Mouse (Mus musculus) heart, adult 9 months (tissue): Measurements from ENCODE around the gene Eif3f.

Experiments
- DNase-seq, 2 experiments: peaks; one replicate each; pipeline ENCODE4 v3.0.0; 2022; ENCODE audit warnings: low spot score in 2 of 2

Eif3f gene

GRCm38 (mm10) chr7:108933794-108934731 is at the start of gene Eif3f:
Gene Eif3f, plus strand, starts transcription at chr7:108934417.
- peak; percentile 98 to 99 for DNase-seq

- no peak for DNase-seq
Measured at GRCm38 (mm10) chr7:108884906-108885305, 49.3 kb upstream of the Eif3f start, which contains the start of gene Olfr518. Gene Olfr518, minus strand, starts transcription at chr7:108885006.

GRCm38 (mm10) chr7:108894320-108894719 is 39.9 kb upstream of the Eif3f start, which contains the start of gene Olfr519:
Gene Olfr519, minus strand, starts transcription at chr7:108894420.
- no peak for DNase-seq

- no peak for DNase-seq
Measured at GRCm38 (mm10) chr7:108903969-108904368, 30.2 kb upstream of the Eif3f start.

GRCm38 (mm10) chr7:108927043-108927442 is 7.2 kb upstream of the Eif3f start:
- DNase-seq = no peak

- no peak for DNase-seq
Measured at GRCm38 (mm10) chr7:108928280-108929188, 5.7 kb upstream of the Eif3f start.

GRCm38 (mm10) chr7:108929726-108930393 is 4.4 kb upstream of the Eif3f start, which contains the start of gene Nlrp10:
Gene Nlrp10, minus strand, starts transcription at chr7:108930178.
- DNase-seq = peak; percentile 15 to 36

GRCm38 (mm10) chr7:108934836-108935235 is 619 bp downstream of the Eif3f start:
- DNase-seq = no peak

- DNase-seq = no peak
Measured at GRCm38 (mm10) chr7:108935411-108935810, 1.2 kb downstream of the Eif3f start.

GRCm38 (mm10) chr7:108936591-108936990 is 2.4 kb downstream of the Eif3f start:
- no peak for DNase-seq

GRCm38 (mm10) chr7:108941466-108941865 is 7.2 kb downstream of the Eif3f start:
- DNase-seq = no peak

GRCm38 (mm10) chr7:108944002-108944401 is 9.8 kb downstream of the Eif3f start:
- DNase-seq = peak in 1 of 2 experiments; percentile 26

GRCm38 (mm10) chr7:108948611-108949010 is 14.4 kb downstream of the Eif3f start:
- DNase-seq = no peak

GRCm38 (mm10) chr7:108949301-108949700 is 15.1 kb downstream of the Eif3f start:
- no peak for DNase-seq

GRCm38 (mm10) chr7:108950312-108950761 is 16.1 kb downstream of the Eif3f start, which contains the start of gene Tub:
Gene Tub, plus strand, starts transcription at chr7:108950338.
- DNase-seq = peak; percentile 12 to 22

- DNase-seq = no peak
Measured at GRCm38 (mm10) chr7:108950762-108951331, 16.6 kb downstream of the Eif3f start.

- no peak for DNase-seq
Measured at GRCm38 (mm10) chr7:108952801-108953200, 18.6 kb downstream of the Eif3f start.

- no peak for DNase-seq
Measured at GRCm38 (mm10) chr7:108954185-108954584, 20.0 kb downstream of the Eif3f start.

GRCm38 (mm10) chr7:108957734-108958133 is 23.5 kb downstream of the Eif3f start:
- no peak for DNase-seq

GRCm38 (mm10) chr7:108965968-108966367 is 31.8 kb downstream of the Eif3f start:
- no peak for DNase-seq
